Mouse (Mus musculus) mouse embryonic stem cell (cell line): ENCODE data around the gene Gm11084.
"Not testable (repeated sequence)": the region's sequence is repeated elsewhere in the genome, so short reads cannot be mapped to it uniquely, and the experiment has no call there.

ENCODE experiments used
- in situ Hi-C, 2 experiments: fragments of 300-500 bp; cut with MboI; formaldehyde crosslinking; loops; 1 replicate in 1 of 2; 3 replicates in 1 of 2; pipeline ENCODE4 v1.14.3; 2019 to 2020; ENCODE audit warnings: low sequenced_read_pairs in 2 of 2, low pct_unique_long_range_greater_than_20kb in 1 of 2, mixed read lengths in 1 of 2; ENCODE audit not compliant: unreplicated experiment in 1 of 2

Gene Gm11084

GRCm38 (mm10) chr2:72997586-72997985 lies 11.1 kb upstream of the Gm11084 start:
- in situ Hi-C loops, result no loop called here

- in situ Hi-C loops, result no loop called here
These were observed 10.4 kb upstream of the Gm11084 start for GRCm38 (mm10) chr2:72996808-72997378.

DNA sequence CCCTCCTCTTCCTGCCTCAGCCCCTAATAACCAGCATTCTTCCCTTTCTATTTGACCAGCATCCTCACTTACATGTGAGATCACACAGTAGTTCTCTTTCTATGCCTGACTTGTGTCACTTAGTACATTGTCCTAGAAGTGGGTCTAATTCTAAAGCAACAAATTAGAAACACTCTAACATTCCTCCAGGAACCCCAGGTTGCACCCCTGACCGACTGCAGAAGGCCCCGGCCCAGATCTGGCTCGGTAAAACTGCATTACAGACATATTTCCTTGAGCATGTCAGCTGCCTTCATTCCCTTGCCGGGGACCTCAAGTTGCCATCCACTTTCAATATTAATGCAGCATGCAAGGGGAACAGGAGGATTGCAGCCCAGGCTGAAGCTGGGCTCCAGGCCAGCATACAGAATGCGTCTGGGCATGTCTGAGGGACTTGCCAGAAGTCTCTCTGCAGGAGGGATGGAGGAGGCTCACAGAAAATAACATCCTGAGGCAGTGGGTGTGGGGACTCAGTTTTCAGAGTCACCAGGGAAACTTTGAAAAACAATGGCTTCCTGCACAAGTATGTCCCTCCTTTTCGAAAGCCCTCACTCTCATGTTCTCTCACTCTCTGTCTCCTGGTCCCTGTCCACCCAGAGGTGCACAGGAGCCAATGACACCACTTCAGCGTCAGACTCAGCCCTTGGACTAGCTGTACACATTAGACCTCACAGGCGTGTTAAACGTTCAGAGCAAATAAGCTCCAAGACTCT lies 9.0 kb upstream of the Gm11084 start:
- in situ Hi-C loops, result no loop called here

- in situ Hi-C loops, result no loop called here
These were observed 7.6 kb upstream of the Gm11084 start for GRCm38 (mm10) chr2:72994165-72994564.

DNA sequence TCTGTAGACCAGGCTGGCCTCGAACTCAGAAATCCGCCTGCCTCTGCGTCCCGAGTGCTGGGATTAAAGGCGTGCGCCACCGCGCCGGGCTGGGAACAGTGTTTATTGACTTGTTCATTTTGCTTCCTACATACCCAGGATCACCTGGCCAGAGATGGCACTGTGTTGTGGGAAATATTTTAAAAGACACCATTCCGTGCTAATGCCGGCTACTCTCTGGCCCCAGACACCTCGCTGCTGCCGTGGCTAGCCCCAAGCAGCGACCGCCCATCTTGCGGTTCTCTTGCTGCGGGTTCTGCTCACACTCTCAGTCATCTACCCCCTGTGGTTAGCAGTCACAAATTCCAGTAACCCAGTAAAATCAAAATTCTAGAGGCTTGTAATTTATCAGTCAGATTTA lies 6.0 kb upstream of the Gm11084 start:
- in situ Hi-C loops, result no loop called here

DNA sequence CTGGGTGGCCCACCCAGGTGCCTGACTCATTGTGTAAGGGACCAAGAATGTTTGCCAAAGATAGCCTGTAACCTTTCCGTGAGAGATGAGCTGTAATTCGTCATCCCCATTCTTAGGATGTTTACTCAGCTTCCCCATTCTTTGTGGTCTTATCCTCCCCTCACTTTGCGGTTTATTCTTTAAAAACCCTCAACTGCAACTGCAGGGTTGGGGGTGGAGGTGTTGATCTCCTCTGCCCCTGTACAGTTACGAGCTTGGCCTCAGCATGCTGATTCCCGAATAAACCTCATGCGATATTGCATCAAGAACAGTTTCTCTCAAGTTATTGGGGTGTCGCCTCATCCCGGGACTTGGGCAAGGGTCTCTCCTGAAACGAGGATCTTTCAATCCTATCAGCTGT lies 2.4 kb upstream of the Gm11084 start:
- in situ Hi-C loops, result not testable (repeated sequence)

DNA sequence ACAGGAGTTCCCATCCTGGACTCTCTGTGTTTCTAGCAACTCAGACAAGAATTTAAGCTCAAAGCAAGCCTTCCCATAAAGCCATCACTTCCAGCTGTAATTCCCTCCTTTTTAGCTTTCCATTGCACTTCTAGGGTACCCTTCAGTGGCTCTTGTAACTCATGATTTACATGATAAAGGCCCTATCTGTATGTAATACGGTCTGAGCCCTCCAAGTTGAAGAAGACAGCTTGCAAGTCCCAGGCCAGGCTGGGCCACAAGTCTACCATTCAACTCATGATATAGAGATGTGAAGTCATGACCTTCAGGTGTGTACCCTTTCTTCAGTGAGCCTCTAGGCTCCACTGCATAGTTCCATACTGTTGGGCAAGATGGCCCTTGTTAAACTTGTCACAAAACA lies 1.0 kb downstream of the Gm11084 start:
- in situ Hi-C loops, result no loop called here

DNA sequence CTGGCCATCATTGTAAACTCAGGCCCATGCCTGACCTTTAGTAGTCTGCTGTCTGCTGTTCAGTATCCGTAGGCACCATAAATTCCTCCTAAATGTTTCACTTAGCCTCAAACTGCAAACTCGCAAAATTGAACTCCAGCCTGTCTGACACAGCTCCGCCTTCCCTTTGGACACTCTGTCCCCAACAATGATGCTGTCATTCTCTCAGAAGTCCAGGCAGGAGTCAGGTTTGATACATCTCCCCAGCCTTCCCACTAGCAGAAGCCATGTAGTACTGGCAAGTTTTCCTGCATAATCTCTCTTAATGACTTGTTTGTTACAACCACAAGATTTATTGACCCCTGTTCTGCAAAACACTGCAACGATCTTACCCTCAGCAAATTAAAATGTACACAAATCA lies 1.7 kb downstream of the Gm11084 start:
- in situ Hi-C loops, result no loop called here

GRCm38 (mm10) chr2:72983211-72983610 lies 3.3 kb downstream of the Gm11084 start:
- in situ Hi-C loops, result no loop called here

DNA sequence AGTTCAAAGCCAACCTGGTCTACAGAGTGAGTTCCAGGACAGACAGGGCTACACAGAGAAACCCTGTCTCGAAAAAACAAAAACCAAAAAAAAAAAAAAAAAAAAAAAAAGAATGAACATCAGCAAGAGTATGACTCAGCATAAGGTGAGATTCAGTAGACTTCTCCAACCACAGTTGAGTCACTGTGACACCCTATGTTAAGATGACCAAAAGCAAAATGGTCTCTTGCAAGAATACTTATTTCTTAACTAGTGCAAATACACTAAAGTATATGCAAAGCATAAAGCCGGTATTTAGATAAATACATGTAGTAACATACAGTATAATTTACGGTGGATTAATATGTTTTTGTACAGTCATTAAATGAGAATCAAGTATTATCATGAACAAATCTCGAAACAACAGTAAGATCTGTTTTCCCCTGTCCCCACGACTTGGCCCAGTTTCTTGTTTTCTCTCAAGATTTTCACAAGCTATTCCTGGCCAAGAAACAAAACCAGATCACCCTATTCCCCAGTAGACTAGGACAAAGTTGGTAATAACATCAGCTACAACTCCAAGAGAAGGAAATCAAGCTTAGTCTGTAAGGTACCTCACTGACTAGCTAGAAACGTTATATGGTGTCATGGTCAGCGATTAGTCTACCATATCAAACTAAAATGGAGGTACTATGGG lies 4.3 kb downstream of the Gm11084 start:
- in situ Hi-C loops, result no loop called here

GRCm38 (mm10) chr2:72981441-72982109 lies 4.9 kb downstream of the Gm11084 start:
- in situ Hi-C loops, result no loop called here

- in situ Hi-C loops, result no loop called here
These were observed 5.5 kb downstream of the Gm11084 start for GRCm38 (mm10) chr2:72981075-72981420.

DNA sequence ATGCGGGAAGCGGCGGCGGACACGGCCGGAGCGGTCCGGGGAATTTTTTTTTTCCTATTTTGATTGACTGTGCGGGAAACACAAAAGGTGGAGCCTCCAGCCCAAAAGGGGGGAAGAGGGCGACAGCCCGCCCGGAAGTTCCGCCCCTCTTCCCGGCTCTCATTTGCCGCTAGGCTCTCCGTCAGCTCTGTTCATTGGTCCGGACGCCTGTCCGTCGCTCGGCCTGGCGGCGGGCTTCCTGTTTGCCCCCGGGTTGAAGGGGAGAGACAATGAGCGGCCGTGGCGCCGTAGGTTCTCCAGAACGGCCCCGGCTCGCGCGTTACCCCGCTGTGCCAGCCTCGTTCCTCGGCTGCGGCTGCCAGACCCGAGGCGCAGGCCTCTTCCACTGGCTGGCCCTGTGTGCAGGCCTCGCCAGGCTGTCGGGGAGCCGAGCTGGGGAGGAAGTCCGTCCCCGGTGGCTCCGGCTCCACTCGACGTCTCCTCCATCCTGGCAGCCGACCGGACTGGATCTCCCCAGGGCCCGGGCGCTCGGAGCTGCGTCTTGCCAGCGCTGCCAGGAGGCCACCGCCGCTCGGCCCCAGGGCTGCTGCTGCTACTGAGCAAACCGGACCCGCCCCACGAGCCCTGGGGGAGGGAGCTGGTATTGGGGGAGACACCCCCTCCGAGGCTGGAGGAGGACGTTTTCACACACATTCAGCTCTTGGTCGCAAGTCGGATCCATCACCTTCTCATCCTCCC lies 6.0 kb downstream of the Gm11084 start, which contains the start of gene Sp3:
Sp3 (minus strand) TSS at position 110 of the 738 bp plus-strand sequence.
- in situ Hi-C loops, result no loop called here

DNA sequence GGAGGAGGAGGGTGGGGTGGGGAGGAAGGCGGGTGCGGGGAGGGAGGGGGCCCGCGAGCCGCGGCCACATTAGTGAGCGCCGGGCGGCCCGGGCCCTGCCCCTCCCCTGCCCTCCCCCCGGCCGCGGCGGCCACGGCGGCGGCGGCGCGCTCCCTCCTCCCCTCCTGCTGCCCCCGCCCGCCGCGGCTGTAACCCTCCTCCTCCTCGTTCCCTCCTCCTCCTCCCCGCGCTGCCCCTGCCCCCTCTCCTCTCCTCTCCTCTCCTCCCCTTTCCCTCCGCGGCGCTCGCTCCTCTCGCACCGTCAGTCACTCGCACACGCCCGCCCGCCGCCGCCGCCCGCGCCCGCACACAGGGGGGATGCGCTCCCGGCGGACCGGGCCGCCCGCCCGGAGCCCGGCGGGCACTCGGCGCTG lies 6.9 kb downstream of the Gm11084 start:
- in situ Hi-C loops, result loop anchor here in 1 of 2 experiments (5.0 kb wide), 1 partner anchor 73 kb away; no protein-coding TSS in a partner anchor

DNA sequence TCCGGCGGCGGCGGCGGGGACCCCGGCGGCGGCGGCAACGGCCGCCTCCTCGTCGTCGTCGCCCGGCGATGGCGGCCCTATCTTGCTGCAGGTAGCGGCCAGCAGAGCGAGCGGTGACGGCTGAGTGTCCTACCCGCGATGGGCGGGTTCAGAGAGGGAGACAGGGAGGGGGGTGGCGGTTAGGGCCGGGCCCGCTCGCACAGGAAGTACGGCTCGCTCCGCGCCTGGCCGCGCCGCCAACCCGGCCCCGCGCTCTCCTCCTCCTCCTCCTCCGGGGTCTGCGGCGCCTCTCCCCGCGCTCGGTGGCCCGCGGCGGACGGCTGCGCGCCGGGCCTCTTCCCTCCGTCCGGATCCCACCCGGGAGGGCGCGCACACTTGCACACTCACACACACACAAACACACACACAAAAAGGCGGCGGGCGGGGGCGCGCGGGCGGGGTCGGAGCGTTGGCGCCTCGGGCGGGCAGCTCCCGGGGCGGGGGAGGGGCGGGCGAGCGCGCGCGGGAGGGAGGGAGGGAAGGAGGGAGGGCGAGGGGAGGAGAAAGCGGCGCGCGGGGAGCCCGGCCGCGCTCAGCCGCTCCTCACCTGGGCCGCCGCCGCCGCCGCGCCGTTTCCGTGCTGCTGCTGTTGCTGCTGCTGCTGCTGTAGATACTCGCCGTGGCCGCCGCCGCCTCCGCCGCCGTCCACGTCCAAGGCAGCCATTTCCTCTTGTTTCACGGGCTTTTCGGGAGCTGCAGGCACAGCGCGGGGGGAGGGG lies 7.4 kb downstream of the Gm11084 start:
- in situ Hi-C loops, result loop anchor here in 1 of 2 experiments (5.0 kb wide), 1 partner anchor 73 kb away; no protein-coding TSS in a partner anchor

GRCm38 (mm10) chr2:72978473-72978872 lies 8.0 kb downstream of the Gm11084 start:
- in situ Hi-C loops, result loop anchor here in 1 of 2 experiments (5.0 kb wide), 1 partner anchor 74 kb away; no protein-coding TSS in a partner anchor

- in situ Hi-C loops, result loop anchor here in 1 of 2 experiments (5.0 kb wide), 1 partner anchor 75 kb away; no protein-coding TSS in a partner anchor
These were observed 9.2 kb downstream of the Gm11084 start for GRCm38 (mm10) chr2:72977272-72977671.

DNA sequence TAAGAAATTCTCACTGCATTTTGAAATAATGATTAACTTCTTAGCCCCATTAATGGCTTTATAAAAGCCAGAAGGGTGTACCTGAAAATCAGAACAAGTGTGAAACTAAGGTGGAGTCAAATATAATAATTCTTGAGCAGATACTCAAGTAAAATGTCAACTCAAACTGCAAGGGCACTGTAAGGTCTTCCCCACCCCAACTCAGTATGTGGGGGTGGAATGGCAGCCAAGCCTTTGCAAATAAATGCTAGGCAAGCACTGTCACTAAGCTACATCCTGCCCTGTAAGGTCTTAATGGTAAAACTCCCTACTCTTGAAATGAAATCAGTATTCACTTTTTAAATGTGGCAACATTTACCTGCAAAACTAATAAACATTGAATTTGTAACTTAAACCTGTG lies 10.5 kb downstream of the Gm11084 start:
- in situ Hi-C loops, result loop anchor here in 1 of 2 experiments (5.0 kb wide), 1 partner anchor 76 kb away; no protein-coding TSS in a partner anchor
